Mouse (Mus musculus): ENCODE measurements around the gene Myocos. TPM values are rescaled to one million over a fixed set of nuclear protein-coding genes. Genes with fewer than 3 reads are reported as not detected.
"Not testable (repeated sequence)": the region's sequence is repeated elsewhere in the genome, so short reads cannot be mapped to it uniquely, and the experiment has no call there.

Gene Myocos
- polyA plus RNA-seq, 1 experiment from 2014 or later: not detected

DNA sequence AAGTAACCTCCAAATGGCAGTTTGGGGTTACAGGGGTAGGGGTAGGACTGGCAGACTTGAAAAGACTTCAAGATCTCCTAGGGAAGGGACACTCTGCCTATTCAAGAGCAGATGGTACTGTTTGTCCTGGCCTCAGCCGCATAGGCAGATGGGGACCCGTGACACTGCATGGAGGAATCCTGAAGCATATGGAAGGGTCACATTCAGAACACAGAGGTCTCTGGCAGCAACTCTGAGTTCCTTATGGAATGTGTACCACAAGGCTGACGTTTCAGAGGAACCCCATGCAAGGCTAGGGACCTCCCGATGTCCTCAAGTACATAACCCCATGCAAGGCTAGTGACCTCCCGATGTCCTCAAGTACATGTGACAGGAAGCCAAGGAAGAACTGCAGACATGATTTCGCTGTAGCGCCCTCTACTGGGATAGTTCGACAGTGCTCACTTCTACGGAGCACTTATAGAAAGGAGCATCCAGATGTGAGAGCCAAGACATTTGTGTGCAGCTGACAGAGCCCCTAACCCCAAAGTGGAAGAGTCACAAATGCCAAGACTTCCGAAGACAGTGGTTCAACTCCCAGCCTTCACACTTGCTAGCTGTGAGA, 11.8 kb downstream of the Myocos start:
- 75% methylated on average over 10 of the region's 10 CpGs for WGBS
- ATAC-seq (ENCODE audit: insufficient read depth, low FRiP score, low TSS enrichment) (no peak), DNase-seq (ENCODE audit: low spot score) (no peak)
- Histone ChIP-seq H3K4me1 (ENCODE audit: control insufficient read depth, insufficient read depth, low read length) (no peaks in the 10 kb centered on the region), H3K4me3 (ENCODE audit: low read depth, low read length) (no peak overlapping the region), H3K27me3 (ENCODE audit: control insufficient read depth, insufficient read depth, low read length) (no peaks in the 10 kb centered on the region), H3K27ac (ENCODE audit: low read depth, low read length) (no peak overlapping the region), H3K4me2 (ENCODE audit: low read depth) (no peak overlapping the region), H3K9me3 (ENCODE audit: control insufficient read depth, low read length) (no peaks in the 10 kb centered on the region), H3K9ac (ENCODE audit: low read length) (no peak overlapping the region), H3K36me3 (ENCODE audit: control insufficient read depth, insufficient read depth, low read length) (no peaks in the 10 kb centered on the region)

DNA sequence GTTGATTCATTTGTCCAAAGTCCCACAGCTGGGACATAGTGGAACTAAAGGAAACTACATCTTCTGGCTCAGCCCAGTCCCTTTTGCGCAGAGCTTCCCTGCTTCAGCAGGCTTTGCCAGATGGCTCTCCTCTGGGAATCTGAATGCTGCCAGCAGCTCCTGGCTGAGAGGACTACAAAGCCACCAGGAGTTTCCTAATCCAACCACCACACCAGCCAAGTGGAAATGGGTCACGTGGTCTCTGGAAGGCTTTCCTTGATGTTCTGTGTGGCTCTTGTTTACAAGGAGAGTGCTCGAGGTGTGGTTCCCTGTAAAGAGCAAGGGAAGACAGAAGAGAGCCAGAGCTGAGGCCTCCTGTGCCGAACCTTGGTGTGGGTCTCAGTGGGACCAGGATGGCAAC, 14.3 kb downstream of the Myocos start:
- no peak overlapping the region for H3K4me3 ChIP-seq (ENCODE audit: low read depth, low read length)
- no peaks in the 10 kb centered on the region for H3K9me3 ChIP-seq (ENCODE audit: control insufficient read depth, low read length)
- no peaks in the 10 kb centered on the region for H3K36me3 ChIP-seq (ENCODE audit: control insufficient read depth, insufficient read depth, low read length)
- H3K4me2 ChIP-seq (ENCODE audit: low read depth): no peak overlapping the region
- ATAC-seq (ENCODE audit: insufficient read depth, low FRiP score, low TSS enrichment) (no peak), DNase-seq (ENCODE audit: low spot score) (no peak)
- H3K9ac ChIP-seq (ENCODE audit: low read length): no peak overlapping the region
- H3K4me1 ChIP-seq (ENCODE audit: control insufficient read depth, insufficient read depth, low read length): no peaks in the 10 kb centered on the region
- 60% methylated on average over 4 of the region's 4 CpGs for WGBS
- H3K27ac ChIP-seq (ENCODE audit: low read depth, low read length): no peak overlapping the region
- H3K27me3 ChIP-seq (ENCODE audit: control insufficient read depth, insufficient read depth, low read length): no peaks in the 10 kb centered on the region

DNA sequence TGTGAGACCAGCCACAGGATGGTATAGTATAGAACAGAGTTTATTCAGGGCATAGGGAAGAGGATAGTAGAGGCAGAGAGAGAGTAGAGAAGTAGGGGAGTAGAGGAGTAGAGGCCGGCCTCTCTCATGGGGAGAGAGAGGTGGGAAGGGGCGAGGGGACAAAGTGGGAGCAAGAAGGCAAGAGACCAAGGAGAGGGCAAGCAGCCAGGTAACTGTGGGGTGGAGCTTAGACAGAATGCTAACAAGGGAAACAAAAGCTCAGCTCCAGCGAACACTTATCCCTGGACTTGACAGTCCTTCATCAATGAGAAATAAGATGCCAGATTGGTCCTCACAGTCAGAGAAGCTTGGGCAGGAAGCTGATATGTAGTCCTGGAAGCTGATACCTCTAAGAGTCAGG, 15.4 kb downstream of the Myocos start:
- no peaks in the 10 kb centered on the region for H3K9me3 ChIP-seq (ENCODE audit: control insufficient read depth, low read length)
- H3K4me3 ChIP-seq (ENCODE audit: low read depth, low read length): no peak overlapping the region
- no peaks in the 10 kb centered on the region for H3K36me3 ChIP-seq (ENCODE audit: control insufficient read depth, insufficient read depth, low read length)
- no peak overlapping the region for H3K9ac ChIP-seq (ENCODE audit: low read length)
- no peak for DNase-seq (ENCODE audit: low spot score)
- H3K27ac ChIP-seq (ENCODE audit: low read depth, low read length): no peak overlapping the region
- 86% methylated on average over 3 of the region's 3 CpGs for WGBS
- no peaks in the 10 kb centered on the region for H3K27me3 ChIP-seq (ENCODE audit: control insufficient read depth, insufficient read depth, low read length)
- H3K4me1 ChIP-seq (ENCODE audit: control insufficient read depth, insufficient read depth, low read length): no peaks in the 10 kb centered on the region
- H3K4me2 ChIP-seq (ENCODE audit: low read depth): no peak overlapping the region
- no peak for ATAC-seq (ENCODE audit: insufficient read depth, low FRiP score, low TSS enrichment)

DNA sequence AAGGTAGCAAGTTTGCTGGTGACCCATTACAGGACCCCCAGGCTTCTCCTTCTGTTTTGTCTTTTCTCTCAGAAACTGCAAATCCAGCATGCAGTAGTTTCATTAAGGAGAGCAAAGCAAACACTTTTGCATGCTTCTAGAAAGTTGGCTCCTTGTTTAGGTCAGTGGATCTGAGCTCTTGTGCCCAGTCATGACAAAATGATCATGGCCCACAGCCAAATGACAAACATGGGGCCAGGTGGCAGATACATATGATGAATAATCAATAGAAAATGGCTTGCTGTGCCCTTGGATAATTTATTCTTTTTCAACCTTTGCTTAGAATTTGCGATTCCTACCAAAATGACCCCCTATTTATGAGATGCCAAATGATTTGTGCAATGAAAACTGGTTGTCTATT, 18.2 kb downstream of the Myocos start:
- H3K4me1 ChIP-seq (ENCODE audit: control insufficient read depth, insufficient read depth, low read length): no peaks in the 10 kb centered on the region
- DNase-seq (ENCODE audit: low spot score) (no peak), ATAC-seq (ENCODE audit: insufficient read depth, low FRiP score, low TSS enrichment) (no peak)
- H3K27ac ChIP-seq (ENCODE audit: low read depth, low read length): no peak overlapping the region
- no peaks in the 10 kb centered on the region for H3K9me3 ChIP-seq (ENCODE audit: control insufficient read depth, low read length)
- no peak overlapping the region for H3K4me3 ChIP-seq (ENCODE audit: low read depth, low read length)
- H3K4me2 ChIP-seq (ENCODE audit: low read depth): no peak overlapping the region
- WGBS: 93% methylated on average over 1 of the region's 1 CpGs
- H3K36me3 ChIP-seq (ENCODE audit: control insufficient read depth, insufficient read depth, low read length): no peaks in the 10 kb centered on the region
- no peaks in the 10 kb centered on the region for H3K27me3 ChIP-seq (ENCODE audit: control insufficient read depth, insufficient read depth, low read length)
- no peak overlapping the region for H3K9ac ChIP-seq (ENCODE audit: low read length)

DNA sequence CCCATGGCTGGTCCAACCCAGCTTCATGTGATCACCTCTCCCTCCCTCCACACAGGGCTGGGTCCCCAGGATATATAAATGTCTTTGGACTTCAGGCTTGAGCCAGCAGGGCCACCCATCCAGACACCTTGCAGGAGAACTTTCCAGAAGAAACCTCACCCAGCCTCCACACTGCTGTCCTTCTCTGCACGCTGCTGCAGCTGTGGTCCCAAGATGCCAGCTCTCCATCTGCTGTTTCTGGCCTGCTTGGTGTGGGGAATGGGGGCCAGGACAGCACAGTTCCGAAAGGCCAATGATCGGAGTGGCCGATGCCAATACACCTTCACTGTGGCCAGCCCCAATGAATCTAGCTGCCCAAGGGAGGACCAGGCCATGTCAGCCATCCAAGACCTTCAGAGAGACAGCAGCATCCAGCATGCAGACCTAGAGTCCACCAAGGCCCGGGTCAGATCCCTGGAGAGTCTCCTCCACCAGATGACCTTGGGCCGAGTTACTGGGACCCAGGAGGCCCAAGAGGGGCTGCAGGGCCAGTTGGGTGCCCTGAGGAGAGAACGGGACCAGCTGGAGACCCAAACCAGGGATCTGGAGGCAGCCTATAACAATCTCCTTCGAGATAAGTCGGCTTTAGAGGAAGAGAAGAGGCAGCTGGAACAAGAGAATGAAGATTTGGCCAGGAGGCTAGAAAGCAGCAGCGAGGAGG, 18.8 kb downstream of the Myocos start, which contains the start of gene Myoc:
TSS of gene Myoc (plus strand) at position 105 of the 700 bp plus-strand sequence.
- Histone ChIP-seq H3K27ac (ENCODE audit: low read depth, low read length) (no peak within 1 kb of the TSS), H3K27me3 (ENCODE audit: control insufficient read depth, insufficient read depth, low read length) (no peaks in the 10 kb centered on the region), H3K9me3 (ENCODE audit: control insufficient read depth, low read length) (no peaks in the 10 kb centered on the region), H3K9ac (ENCODE audit: low read length) (no peak within 1 kb of the TSS), H3K4me1 (ENCODE audit: control insufficient read depth, insufficient read depth, low read length) (no peaks in the 10 kb centered on the region), H3K36me3 (ENCODE audit: control insufficient read depth, insufficient read depth, low read length) (no peaks in the 10 kb centered on the region), H3K4me3 (ENCODE audit: low read depth, low read length) (no peak within 1 kb of the TSS), H3K4me2 (ENCODE audit: low read depth) (no peak within 1 kb of the TSS)
- DNase-seq (ENCODE audit: low spot score) (no peak), ATAC-seq (ENCODE audit: insufficient read depth, low FRiP score, low TSS enrichment) (no peak)
- WGBS: 83% methylated on average over 10 of the region's 10 CpGs

DNA sequence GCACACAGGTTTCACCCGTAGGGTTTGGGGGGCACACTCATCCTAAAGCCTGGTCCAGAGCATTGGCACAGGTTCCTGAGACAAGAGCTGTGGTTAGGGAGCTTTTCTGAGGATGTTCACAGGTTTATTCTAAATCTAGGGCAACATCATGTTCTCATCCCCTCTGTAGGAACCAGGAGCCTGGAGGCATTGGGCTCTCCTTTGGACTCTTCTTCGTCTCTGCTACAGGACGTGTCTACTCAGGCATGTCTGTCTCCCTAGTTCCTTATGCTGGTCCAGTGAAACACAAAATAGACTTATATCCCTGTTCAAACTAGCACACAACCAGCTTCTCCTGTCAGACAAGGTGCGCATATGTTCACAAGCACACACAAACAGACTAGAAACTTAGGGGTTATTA, 19.5 kb downstream of the Myocos start:
- Histone ChIP-seq H3K4me2 (ENCODE audit: low read depth) (no peak overlapping the region), H3K4me3 (ENCODE audit: low read depth, low read length) (no peak overlapping the region), H3K27ac (ENCODE audit: low read depth, low read length) (no peak overlapping the region), H3K9me3 (ENCODE audit: control insufficient read depth, low read length) (no peaks in the 10 kb centered on the region), H3K9ac (ENCODE audit: low read length) (no peak overlapping the region), H3K36me3 (ENCODE audit: control insufficient read depth, insufficient read depth, low read length) (no peaks in the 10 kb centered on the region), H3K4me1 (ENCODE audit: control insufficient read depth, insufficient read depth, low read length) (no peaks in the 10 kb centered on the region), H3K27me3 (ENCODE audit: control insufficient read depth, insufficient read depth, low read length) (no peaks in the 10 kb centered on the region)
- ATAC-seq (ENCODE audit: insufficient read depth, low FRiP score, low TSS enrichment) (no peak), DNase-seq (ENCODE audit: low spot score) (no peak)
- 92% methylated on average over 4 of the region's 4 CpGs for WGBS

DNA sequence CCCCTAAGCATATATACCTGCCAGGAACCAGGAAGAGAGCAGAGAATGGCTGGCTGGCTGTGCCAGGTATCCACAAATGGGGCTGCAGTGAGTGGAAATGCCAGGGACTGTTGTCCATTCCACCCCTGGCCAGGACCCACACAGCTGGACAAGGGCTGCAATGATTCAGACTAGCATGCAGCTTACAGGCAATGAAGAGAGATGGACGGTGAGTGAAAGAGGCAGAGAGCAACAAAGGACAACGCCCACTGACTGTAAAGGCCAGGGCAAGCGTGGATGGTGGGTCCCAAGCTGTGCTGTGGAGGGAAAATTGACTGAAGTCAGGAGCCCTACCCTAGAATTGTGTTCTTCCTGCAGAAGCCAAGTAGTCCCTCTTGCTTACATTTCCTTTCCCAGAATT, 21.5 kb downstream of the Myocos start:
- no peaks in the 10 kb centered on the region for H3K27me3 ChIP-seq (ENCODE audit: control insufficient read depth, insufficient read depth, low read length)
- 76% methylated on average over 3 of the region's 3 CpGs for WGBS
- DNase-seq (ENCODE audit: low spot score) (no peak), ATAC-seq (ENCODE audit: insufficient read depth, low FRiP score, low TSS enrichment) (no peak)
- no peaks in the 10 kb centered on the region for H3K36me3 ChIP-seq (ENCODE audit: control insufficient read depth, insufficient read depth, low read length)
- H3K4me1 ChIP-seq (ENCODE audit: control insufficient read depth, insufficient read depth, low read length): no peaks in the 10 kb centered on the region
- H3K9ac ChIP-seq (ENCODE audit: low read length): no peak overlapping the region
- no peaks in the 10 kb centered on the region for H3K9me3 ChIP-seq (ENCODE audit: control insufficient read depth, low read length)
- H3K27ac ChIP-seq (ENCODE audit: low read depth, low read length): no peak overlapping the region
- H3K4me2 ChIP-seq (ENCODE audit: low read depth): no peak overlapping the region
- no peak overlapping the region for H3K4me3 ChIP-seq (ENCODE audit: low read depth, low read length)

DNA sequence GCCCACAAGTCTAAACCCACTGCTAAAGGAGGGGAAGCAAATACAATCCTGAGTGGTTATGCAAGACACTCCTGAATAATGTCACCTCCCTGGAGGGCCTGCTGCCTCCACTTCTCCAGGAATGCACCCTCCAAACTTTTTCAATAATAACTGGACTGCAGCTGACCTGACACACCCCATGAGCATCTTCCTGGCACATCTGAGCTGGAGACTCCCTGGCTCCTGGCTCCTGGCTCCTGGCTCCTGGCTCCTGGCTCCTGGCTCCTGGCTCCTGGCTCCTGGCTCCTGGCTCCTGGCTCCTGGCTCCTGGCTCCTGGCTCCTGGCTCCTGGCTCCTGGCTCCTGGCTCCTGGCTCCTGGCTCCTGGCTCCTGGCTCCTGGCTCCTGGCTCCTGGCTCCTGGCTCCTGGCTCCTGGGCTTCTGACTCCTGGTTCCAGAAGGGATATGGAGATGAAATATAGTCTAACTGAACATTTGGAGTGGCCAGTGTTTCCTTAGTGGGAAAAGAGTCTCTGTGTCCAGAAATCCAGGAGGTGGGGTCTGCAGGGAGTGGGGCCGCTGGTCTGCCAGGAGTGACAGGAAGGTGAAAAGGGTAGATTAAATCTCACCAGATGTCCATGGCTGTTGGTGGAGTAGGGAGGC, 22.6 kb downstream of the Myocos start:
- H3K27me3 ChIP-seq (ENCODE audit: control insufficient read depth, insufficient read depth, low read length); H3K36me3 ChIP-seq (ENCODE audit: control insufficient read depth, insufficient read depth, low read length); ATAC-seq (ENCODE audit: insufficient read depth, low FRiP score, low TSS enrichment); H3K4me2 ChIP-seq (ENCODE audit: low read depth); DNase-seq (ENCODE audit: low spot score); H3K27ac ChIP-seq (ENCODE audit: low read depth, low read length); H3K4me3 ChIP-seq (ENCODE audit: low read depth, low read length); H3K4me1 ChIP-seq (ENCODE audit: control insufficient read depth, insufficient read depth, low read length); H3K9me3 ChIP-seq (ENCODE audit: control insufficient read depth, low read length); H3K9ac ChIP-seq (ENCODE audit: low read length): not testable (repeated sequence)
- 64% methylated on average over 1 of the region's 1 CpGs for WGBS

DNA sequence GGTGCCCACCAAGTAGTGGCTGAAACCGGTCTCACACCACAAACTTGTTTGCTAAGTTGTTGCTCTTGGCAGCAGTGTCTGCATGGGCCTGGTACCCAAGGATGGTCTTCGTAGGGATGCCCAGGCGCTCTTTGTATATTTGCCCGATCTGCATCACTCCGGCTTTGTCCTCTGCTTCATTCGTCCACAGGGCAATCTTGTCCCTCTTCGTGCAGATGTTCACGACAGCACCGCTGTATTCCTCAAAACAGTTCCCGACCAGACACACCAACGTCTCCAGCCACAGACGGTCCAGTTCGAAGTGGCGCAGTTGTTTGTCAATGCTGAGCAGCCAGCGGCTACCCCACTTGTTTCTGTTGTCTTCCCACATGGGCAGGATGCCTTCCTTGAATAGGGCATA, 29.7 kb downstream of the Myocos start:
- H3K27ac ChIP-seq (ENCODE audit: low read depth, low read length); H3K4me3 ChIP-seq (ENCODE audit: low read depth, low read length); H3K4me1 ChIP-seq (ENCODE audit: control insufficient read depth, insufficient read depth, low read length); H3K4me2 ChIP-seq (ENCODE audit: low read depth); H3K9me3 ChIP-seq (ENCODE audit: control insufficient read depth, low read length); H3K36me3 ChIP-seq (ENCODE audit: control insufficient read depth, insufficient read depth, low read length); ATAC-seq (ENCODE audit: insufficient read depth, low FRiP score, low TSS enrichment); H3K27me3 ChIP-seq (ENCODE audit: control insufficient read depth, insufficient read depth, low read length); H3K9ac ChIP-seq (ENCODE audit: low read length); DNase-seq (ENCODE audit: low spot score): not testable (repeated sequence)
- 94% methylated on average over 15 of the region's 15 CpGs for WGBS

Measured in neural tube, embryonic 11.5 days (tissue).